Mouse (Mus musculus): Measurements from ENCODE around the gene 1110051M20Rik.

DNA sequence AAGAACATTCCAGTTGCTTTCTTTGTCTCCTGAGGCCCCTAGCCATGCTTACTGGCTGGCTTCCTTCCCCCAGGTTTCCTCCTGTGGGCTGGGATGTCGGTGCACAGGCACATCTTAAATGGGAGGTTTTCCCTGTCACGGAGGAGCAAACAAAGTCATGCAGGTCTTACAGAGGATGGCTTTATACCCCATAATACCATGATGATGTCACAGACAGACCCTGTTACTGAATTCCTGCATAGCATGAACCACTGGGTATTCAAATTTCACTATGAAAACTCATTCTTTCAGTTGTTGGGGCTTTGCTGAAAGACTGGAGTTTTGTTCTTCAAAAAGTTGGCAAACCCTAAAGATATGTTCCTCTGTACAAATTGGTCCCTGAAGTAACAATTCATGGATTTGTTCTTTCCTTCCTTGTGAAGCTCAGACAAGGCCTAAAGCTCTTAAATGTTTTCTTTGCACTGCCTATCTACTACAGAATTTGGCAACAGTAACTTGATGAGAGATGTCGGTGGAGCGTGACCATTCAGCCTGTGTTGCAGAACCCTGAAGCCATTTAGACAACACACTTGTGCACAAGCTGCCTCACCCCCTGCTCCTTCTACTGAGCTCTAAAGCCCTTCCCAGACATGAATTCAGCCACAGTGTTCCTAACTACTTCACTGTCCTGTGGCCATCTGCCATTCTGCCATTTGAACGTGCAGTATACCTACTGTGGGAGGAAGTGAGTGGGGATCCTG lies 57.8 kb downstream of the 1110051M20Rik start:
- TF ChIP-seq CTCF (IDR thresholded peaks at IDR 0.05; ENCODE audit: insufficient read depth, low read depth, low read length) (no peak), POLR2A (IDR thresholded peaks at IDR 0.05; ENCODE audit: insufficient read depth, low read depth, low read length) (no peak)
